Mouse (Mus musculus): ENCODE measurements around the gene Gm20388.

- TF ChIP-seq CTCF (IDR thresholded peaks at IDR 0.05; ENCODE audit: extremely low read depth, insufficient read depth, low read length) (no peak), POLR2A (IDR thresholded peaks at IDR 0.05; ENCODE audit: extremely low read depth, insufficient read depth, low read length) (no peak)
Measured at GRCm38 (mm10) chr8:123978166-123978838, 4067.7 kb downstream of the Gm20388 start.

All from cortical plate, adult 2 months (tissue).